Mouse (Mus musculus) heart, postnatal 14 days (tissue): ENCODE results near the gene Cybrd1. TPM values are rescaled to one million over a fixed set of nuclear protein-coding genes. Genes with fewer than 3 reads are reported as not detected.
A peak's percentile ranks its signal among the peaks of the same experiment; 100 is the strongest.

ENCODE experiments used
- DNase-seq, 2 experiments: peaks; one replicate each; pipeline ENCODE4 v3.0.0; 2021 to 2022
- intact Hi-C: fragments of 180-260 bp; cut with DNase I; formaldehyde crosslinking; loops from one replicate; pipeline ENCODE4 v1.15.1; 2025
- total RNA-seq, 2 experiments: library from RNA; stranded (reverse); gene quantifications; 2 replicates each; pipeline ENCODE4 v1.2.3; 2021

Cybrd1 gene
- total RNA-seq, 2 experiments from 2014 or later = 1.1 to 1.5 TPM

- no peak for DNase-seq
- intact Hi-C loops = no loop called here
Observed at GRCm38 (mm10) chr2:71122268-71123029, 4.7 kb downstream of the Cybrd1 start.

GRCm38 (mm10) chr2:71123591-71123990, 5.9 kb downstream of the Cybrd1 start:
- no peak for DNase-seq

GRCm38 (mm10) chr2:71127779-71128534, 10.2 kb downstream of the Cybrd1 start:
- intact Hi-C loops = no loop called here

More at GRCm38 (mm10) chr2:71123591-71123990, 5.9 kb downstream of the Cybrd1 start:
- intact Hi-C loops = no loop called here

GRCm38 (mm10) chr2:71130366-71130765, 12.6 kb downstream of the Cybrd1 start:
- intact Hi-C loops = no loop called here
- DNase-seq = no peak

More at GRCm38 (mm10) chr2:71127779-71128534, 10.2 kb downstream of the Cybrd1 start:
- DNase-seq = no peak

- DNase-seq = no peak
- intact Hi-C loops = no loop called here
Observed at GRCm38 (mm10) chr2:71131866-71132496, 14.3 kb downstream of the Cybrd1 start.

- intact Hi-C loops = no loop called here
- no peak for DNase-seq
Observed at GRCm38 (mm10) chr2:71134041-71134505, 16.4 kb downstream of the Cybrd1 start.

- no peak for DNase-seq
- intact Hi-C loops = no loop called here
Observed at GRCm38 (mm10) chr2:71134836-71135235, 17.1 kb downstream of the Cybrd1 start.

GRCm38 (mm10) chr2:71140622-71141021, 22.9 kb downstream of the Cybrd1 start:
- no peak for DNase-seq

GRCm38 (mm10) chr2:71142410-71142809, 24.7 kb downstream of the Cybrd1 start:
- DNase-seq = no peak
- intact Hi-C loops = no loop called here

More at GRCm38 (mm10) chr2:71140622-71141021, 22.9 kb downstream of the Cybrd1 start:
- intact Hi-C loops = no loop called here

- intact Hi-C loops = no loop called here
- no peak for DNase-seq
Observed at GRCm38 (mm10) chr2:71145853-71146252, 28.1 kb downstream of the Cybrd1 start.

GRCm38 (mm10) chr2:71146266-71146665, 28.5 kb downstream of the Cybrd1 start:
- intact Hi-C loops = no loop called here
- no peak for DNase-seq

- no peak for DNase-seq
- intact Hi-C loops = no loop called here
Observed at GRCm38 (mm10) chr2:71147816-71148215, 30.1 kb downstream of the Cybrd1 start.

GRCm38 (mm10) chr2:71152170-71152569, 34.4 kb downstream of the Cybrd1 start:
- intact Hi-C loops = loop anchor here (10.0 kb wide), 1 partner anchor 233 kb away; the partner anchor contains the start of gene Hat1
- DNase-seq = no peak

- peak; percentile 81 to 87 for DNase-seq
- intact Hi-C loops = loop anchor here (5.0 to 10.0 kb wide), 4 partner anchors 52 to 662 kb away; partner anchors contain the start of genes Dlx2 and Hat1
Observed at GRCm38 (mm10) chr2:71155486-71155885, 37.8 kb downstream of the Cybrd1 start.

GRCm38 (mm10) chr2:71156446-71156845, 38.7 kb downstream of the Cybrd1 start:
- peak in 1 of 2 experiments; percentile 5 for DNase-seq
- intact Hi-C loops = loop anchor here (5.0 to 10.0 kb wide), 4 partner anchors 51 to 661 kb away; partner anchors contain the start of genes Dlx2 and Hat1

- intact Hi-C loops = loop anchor here (5.0 to 10.0 kb wide), 4 partner anchors 49 to 659 kb away; partner anchors contain the start of genes Dlx2 and Hat1
- no peak for DNase-seq
Observed at GRCm38 (mm10) chr2:71157881-71158280, 40.2 kb downstream of the Cybrd1 start.

GRCm38 (mm10) chr2:71159576-71160306, 42.0 kb downstream of the Cybrd1 start:
- no peak for DNase-seq
- intact Hi-C loops = loop anchor here (5.0 to 10.0 kb wide), 4 partner anchors 48 to 658 kb away; partner anchors contain the start of genes Dlx2 and Hat1

- DNase-seq = no peak
- intact Hi-C loops = no loop called here
Observed at GRCm38 (mm10) chr2:71160307-71160861, 42.7 kb downstream of the Cybrd1 start.

- intact Hi-C loops = no loop called here
- no peak for DNase-seq
Observed at GRCm38 (mm10) chr2:71161558-71161957, 43.8 kb downstream of the Cybrd1 start.
